Mouse (Mus musculus): ENCODE measurements around the gene Cip2a.

The Cip2a gene

DNA sequence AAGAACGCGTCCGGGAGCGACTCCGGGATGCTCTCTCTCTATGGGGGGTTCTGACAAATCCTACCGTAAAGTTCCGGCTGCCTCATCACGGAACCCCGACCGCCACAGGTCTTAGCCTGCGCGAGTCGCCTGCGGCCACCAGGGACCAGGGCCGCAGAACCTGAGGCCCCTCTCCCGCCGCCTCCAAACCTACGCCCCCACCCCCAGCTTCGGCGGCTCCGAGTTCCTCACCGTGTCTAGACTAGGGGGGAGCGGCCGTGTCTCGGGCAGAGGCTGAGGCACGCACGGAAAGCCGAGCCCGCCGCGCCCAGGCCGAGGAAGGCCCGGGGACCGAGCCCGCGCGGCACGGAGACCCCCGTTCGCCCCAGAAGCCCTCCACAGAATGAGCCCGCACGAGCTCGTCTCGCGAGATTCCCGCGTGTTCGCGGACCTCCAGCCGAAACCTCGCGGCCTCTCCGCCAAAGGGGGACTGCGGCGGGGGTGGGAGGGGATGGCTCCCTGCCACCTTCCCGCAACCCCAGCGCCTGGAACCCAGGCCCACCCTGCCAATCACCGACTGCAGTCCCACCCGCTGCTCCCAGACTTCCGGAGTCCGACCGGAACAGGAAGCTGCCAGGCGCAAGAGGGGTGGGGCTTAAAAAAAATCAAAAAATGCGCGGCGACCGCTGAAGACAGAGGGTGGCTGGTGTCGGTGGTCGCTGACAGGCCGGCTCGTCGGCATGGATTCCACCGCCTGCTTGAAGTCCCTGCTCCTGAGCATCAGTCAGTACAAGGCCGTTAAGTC lies at the start of gene Cip2a, which contains the start of gene Dzip3:
Gene Cip2a (plus strand): TSS at position 627 of the 784 bp plus-strand sequence.
Gene Dzip3 (minus strand): TSS at position 607 of the 784 bp plus-strand sequence.
- peak; percentile 74 to 81 for DNase-seq (ENCODE audit: low spot score in 2 of 2)

GRCm38 (mm10) chr16:48972996-48973395 lies 21.0 kb upstream of the Cip2a start:
- DNase-seq (ENCODE audit: low spot score in 2 of 2), result no peak

GRCm38 (mm10) chr16:48973548-48973947 lies 20.4 kb upstream of the Cip2a start:
- no peak for DNase-seq (ENCODE audit: low spot score in 2 of 2)

DNA sequence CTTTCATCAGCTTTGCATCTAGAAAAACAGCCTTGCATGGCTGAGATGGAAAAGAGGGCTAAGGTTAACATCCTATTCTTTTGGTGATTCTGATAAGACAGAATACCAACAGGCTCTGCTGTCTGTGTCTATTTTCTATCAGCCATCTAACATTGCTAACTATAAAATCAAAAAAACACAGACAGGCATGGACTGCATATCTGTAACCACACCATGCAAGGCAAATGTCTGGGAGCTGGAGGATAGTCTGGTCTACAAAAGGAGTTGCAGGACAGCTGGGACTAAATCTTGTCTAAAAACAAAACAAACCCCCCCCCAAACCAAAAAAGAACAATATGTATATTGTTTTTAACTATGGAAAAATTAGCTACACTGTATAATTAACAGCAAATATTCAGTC lies 14.0 kb upstream of the Cip2a start:
- no peak for DNase-seq (ENCODE audit: low spot score in 2 of 2)

DNA sequence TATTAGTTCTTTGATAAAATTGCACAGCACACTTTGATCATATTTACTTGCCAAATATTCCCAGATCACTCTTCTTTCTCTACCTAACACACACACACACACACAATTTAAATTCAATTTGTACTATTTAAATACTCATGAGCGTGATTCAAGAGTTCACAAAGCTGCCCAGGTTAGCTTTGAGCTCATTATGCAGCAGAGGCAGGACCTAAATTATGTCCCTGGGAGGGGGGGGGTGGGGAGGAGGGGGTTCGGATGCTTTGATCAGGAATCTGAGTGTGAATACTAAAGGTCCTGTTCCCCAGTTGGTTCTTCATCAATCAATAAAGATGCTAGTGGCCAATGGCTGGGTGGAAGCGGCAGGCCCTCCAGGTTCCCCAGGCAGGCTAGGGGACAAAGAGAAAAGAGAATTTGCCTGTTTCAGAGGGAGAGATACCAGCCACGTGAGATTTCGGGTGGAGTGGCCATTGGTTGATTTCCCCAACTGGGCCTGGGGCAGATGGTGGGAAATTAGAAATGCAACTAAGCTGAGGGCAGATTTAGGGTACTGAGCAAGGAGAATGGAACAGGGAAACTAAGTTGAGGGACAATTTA lies 8.9 kb upstream of the Cip2a start:
- DNase-seq (ENCODE audit: low spot score in 2 of 2), result no peak

- DNase-seq (ENCODE audit: low spot score in 2 of 2), result no peak
Measured at GRCm38 (mm10) chr16:48989700-48990099, 4.3 kb upstream of the Cip2a start.

GRCm38 (mm10) chr16:48992437-48993230 lies 1.4 kb upstream of the Cip2a start:
- no peak for DNase-seq (ENCODE audit: low spot score in 2 of 2)

GRCm38 (mm10) chr16:48993231-48993558 lies 790 bp upstream of the Cip2a start:
- DNase-seq (ENCODE audit: low spot score in 2 of 2), result no peak

DNA sequence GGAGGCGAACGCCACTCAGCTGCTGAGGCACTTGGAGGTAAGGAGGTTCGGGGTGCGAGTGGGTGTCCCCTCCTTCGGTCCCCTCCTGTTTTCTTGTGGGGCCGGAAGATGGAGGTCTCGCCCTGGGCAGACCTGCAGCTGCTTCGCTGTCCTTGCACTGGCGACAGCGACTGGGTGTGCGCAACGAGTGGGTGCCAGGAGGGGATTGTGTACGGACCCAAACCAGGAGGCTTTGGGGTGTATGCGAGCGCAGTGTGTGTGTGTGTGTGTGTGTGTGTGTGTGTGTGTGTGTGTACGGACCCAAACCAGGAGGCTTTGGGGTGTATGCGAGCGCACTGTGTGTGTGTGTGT lies 333 bp downstream of the Cip2a start:
- DNase-seq (ENCODE audit: low spot score in 2 of 2), result no peak

DNA sequence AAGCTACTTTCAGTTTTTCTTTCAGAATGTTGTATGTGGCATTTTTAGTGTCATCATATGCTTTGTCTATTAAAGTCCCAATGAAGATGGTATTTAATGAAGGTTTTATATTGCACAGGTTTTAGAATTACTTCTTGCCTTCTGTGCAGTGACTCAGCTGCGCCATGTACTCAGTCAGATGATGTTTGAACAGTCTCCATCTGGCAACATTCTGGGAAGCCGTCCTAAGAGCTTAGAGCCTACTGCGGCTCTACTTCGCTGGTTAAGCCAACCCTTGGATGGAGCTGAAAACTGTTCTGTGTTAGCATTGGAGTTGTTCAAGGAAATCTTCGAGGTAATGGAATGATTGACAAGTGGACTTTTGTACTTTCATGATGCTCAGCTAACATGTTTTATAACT lies 10.2 kb downstream of the Cip2a start:
- DNase-seq (ENCODE audit: low spot score in 2 of 2), result no peak

DNA sequence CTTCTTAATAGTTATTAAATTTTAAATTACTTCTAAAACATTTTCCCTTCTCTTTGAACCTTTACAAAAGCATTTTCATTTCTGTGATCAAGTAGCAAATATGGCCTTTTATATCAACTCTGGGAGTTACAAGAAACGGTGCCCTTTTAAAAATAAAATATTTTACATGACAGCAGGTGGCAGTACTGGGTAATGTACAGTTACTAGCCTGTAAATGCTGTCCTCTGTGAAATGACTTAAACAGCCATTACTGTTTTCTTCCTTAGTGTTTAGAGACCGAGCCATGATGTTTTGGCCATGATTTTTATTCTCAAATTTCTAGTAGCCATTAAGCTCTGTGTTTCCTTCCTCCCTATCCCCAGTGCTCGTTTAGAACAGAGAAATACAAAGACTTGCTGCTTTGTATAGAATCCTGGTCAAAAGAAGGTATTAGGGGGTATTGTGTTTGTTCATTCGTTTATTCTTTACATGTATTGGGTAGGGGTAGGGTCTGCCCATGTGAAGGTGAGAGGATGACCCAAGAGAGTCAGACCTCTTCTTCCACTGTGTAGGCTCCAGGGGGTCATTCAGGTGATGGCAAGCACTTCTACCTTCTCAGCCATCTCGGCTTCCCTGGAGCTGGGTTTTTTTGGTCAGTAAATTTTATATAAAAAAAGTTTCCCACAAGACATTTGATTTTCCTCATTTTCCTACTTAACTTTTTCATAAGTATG lies 22.8 kb downstream of the Cip2a start:
- DNase-seq (ENCODE audit: low spot score in 2 of 2), result no peak

GRCm38 (mm10) chr16:49035852-49036251 lies 41.9 kb downstream of the Cip2a start:
- DNase-seq (ENCODE audit: low spot score in 2 of 2), result no peak

DNA sequence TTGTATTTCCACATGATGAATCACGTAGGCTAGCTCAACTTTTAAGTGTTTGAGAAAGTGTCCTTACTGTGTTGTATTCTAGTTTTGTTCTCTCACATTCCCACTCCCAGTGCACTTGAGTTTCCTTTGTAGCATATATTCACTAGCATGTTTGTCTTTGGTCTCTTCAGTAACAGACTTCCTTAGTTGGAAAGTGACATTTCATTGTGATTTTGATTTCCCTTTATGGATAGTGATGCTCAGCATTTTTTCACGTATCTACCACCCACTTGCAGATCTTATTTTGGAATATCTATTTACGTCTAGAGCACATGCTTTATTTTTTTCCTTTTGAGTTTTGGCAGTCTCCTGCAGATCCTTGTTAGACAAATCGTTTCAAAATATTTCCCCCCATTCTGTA lies 43.8 kb downstream of the Cip2a start:
- no peak for DNase-seq (ENCODE audit: low spot score in 2 of 2)

- no peak for DNase-seq (ENCODE audit: low spot score in 2 of 2)
Measured at GRCm38 (mm10) chr16:49040554-49041221, 46.7 kb downstream of the Cip2a start.

DNA sequence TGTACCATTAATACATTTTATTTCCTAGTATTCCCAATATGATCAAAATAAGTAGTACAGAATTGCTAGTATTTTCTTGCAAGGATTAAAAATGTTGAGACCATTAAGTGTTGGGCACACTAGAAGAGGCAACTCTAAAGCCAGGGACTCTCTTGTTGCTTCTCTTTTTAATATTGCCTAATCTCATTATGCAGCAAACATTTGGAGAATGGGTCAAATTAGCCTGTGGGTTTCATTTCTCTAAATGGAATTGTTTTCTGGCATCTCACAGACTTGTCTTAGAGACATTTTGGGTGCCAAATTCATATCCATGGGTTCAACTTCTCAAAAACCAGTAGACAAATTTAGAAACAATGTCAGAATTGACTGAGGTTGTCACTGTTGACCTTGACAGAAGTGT lies 55.2 kb downstream of the Cip2a start:
- no peak for DNase-seq (ENCODE audit: low spot score in 2 of 2)

DNA sequence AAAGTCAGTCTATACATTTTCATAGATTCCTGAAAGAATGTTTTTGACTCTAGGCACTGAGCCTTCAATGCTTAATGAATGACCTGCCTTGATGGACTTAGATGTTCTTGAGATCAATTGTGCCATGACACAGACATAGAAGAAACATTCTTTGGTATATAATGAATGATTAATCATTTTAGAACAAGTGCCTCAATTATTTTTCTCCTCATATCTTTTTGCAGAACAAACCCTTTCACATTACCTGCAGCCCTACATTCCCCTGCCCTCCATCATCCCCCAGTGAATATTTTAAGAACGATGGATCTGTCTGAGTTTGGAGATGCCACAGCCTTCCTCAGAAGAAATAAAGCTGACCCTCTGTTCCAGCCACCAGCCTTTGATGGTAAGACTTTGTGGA lies 63.2 kb downstream of the Cip2a start, which contains the start of gene Myh15:
Gene Myh15 (plus strand): TSS at position 301 of the 400 bp plus-strand sequence.
- no peak for DNase-seq (ENCODE audit: low spot score in 2 of 2)

Data from spleen, postnatal 14 days (tissue).